Mouse (Mus musculus) midbrain, embryonic 10.5 days (tissue): ENCODE measurements around the gene Acox2. TPM values are rescaled to one million over a fixed set of nuclear protein-coding genes. Genes with fewer than 3 reads are reported as not detected.
A peak's percentile ranks its signal among the peaks of the same experiment; 100 is the strongest.

Source experiments
- DNase-seq: peaks from one replicate; pipeline ENCODE4 v3.0.0-alpha.2; 2017; ENCODE audit warnings: low spot score
- H3K27ac ChIP-seq: fragments of 300-500 bp; sonication (generic); replicated peaks from 2 replicates; pipeline ENCODE4 v1.5.1; 2016; ENCODE audit warnings: mild to moderate bottlenecking
- H3K27me3 ChIP-seq: fragments of 300-500 bp; sonication (generic); 2 replicates; pipeline ENCODE4 v1.6.1; 2016; ENCODE audit warnings: low read depth, mild to moderate bottlenecking; ENCODE audit not compliant: poor library complexity, severe bottlenecking
- H3K36me3 ChIP-seq: fragments of 300-500 bp; sonication (generic); 2 replicates; pipeline ENCODE4 v1.6.1; 2016; ENCODE audit warnings: mild to moderate bottlenecking, moderate library complexity
- H3K4me1 ChIP-seq: fragments of 300-500 bp; sonication (generic); 2 replicates; pipeline ENCODE4 v1.6.1; 2016
- H3K4me3 ChIP-seq: fragments of 300-500 bp; sonication (generic); 2 replicates; pipeline ENCODE4 v1.5.1; 2016; ENCODE audit warnings: mild to moderate bottlenecking, moderate library complexity
- H3K9me3 ChIP-seq: fragments of 300-500 bp; sonication (generic); replicated peaks from 2 replicates; pipeline ENCODE4 v1.6.1; 2016; ENCODE audit warnings: mild to moderate bottlenecking
- WGBS: fragments of 180-500 bp; shearing (Covaris S2); methylation state at CpG from one replicate; pipeline ENCODE4 v1.1.7; 2016; 5-methylcytosine and 5-hydroxymethylcytosine counted together
- polyA plus RNA-seq: library from polyadenylated mRNA; unstranded; fragments of >200 nt; fragmentation: Nextera tagmentation; extraction: Ambion mirVana; gene quantifications from 2 replicates; pipeline ENCODE4 v1.2.1, GENCODE M21; 2016

Acox2 gene
- polyA plus RNA-seq, 1 experiment from 2014 or later: 0.05 TPM

DNA sequence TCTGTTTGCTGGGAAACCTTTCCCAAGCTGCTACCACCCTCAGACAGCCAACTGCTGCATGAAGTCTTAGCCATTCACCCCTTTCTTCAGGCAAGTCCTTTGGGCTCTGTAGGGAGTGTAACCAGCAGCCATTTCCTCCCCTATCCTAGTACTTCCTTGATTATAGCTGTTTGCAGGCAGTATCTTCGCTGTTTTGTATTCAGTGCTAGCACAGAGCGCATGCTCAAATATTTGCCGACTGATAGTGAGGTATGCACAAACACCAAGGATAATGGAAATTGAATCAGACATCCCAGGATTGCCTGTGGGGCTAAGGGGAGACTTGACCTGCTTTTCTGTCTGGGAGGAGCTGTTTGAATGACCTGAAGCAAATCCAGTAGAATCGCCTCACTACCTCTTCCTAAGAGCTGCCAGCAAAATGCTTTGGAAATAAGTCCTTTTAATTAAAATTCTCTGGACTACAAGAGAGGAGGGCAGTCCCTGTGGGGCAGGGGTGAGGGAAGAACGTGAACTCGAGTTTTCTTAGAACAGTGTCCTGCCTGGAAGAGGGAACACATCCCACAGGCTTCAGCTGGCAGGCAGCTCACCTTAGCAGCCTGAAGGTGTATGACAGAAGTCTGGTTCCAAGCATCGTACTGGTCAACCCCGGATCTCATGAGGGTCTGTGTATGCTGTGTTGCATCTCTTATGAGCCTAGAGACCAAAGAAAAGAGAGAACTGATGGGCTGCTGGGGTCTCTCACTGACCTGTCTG, 15.8 kb downstream of the Acox2 start:
- 64% methylated on average over 8 of the region's 8 CpGs for WGBS
- DNase-seq: no peak
- Histone ChIP-seq H3K36me3 (no peaks in the 10 kb centered on the region), H3K9me3 (no peaks in the 10 kb centered on the region), H3K4me1 (peaks cover 16% of the 10 kb centered on the region), H3K27ac (peak overlapping the region; percentile 46), H3K4me3 (no peak overlapping the region), H3K27me3 (no peaks in the 10 kb centered on the region)

DNA sequence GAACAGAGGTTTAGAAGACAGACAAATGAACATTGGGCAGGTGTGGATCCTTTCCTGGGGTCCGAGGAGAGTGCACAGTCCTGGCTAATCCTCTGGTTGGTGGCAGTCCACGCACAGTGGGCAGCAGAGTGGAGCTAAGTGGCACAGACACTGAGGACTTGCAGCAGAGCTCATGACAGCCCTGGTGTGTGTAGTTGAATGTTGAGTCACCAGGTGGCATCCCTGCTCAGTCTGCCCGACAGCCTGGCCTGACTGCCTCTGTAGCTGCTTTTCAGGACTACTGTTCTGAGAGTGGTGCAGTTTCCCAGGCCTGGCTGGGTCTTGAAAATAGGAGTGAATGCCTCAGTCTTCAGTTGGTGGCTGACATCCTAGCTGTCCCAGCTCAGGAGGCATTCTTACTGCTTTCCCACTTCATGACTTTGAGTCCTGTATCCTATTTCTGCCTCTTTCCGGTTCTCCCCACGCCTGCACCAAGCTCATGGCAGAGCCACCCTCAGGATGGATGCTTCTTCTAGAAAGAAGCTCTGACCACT, 16.7 kb downstream of the Acox2 start:
- H3K36me3 ChIP-seq: no peaks in the 10 kb centered on the region
- H3K4me1 ChIP-seq: peaks cover 16% of the 10 kb centered on the region
- peak overlapping the region; percentile 46 for H3K27ac ChIP-seq
- no peaks in the 10 kb centered on the region for H3K27me3 ChIP-seq
- H3K9me3 ChIP-seq: no peaks in the 10 kb centered on the region
- no peak overlapping the region for H3K4me3 ChIP-seq
- 57% methylated on average over 5 of the region's 5 CpGs for WGBS
- DNase-seq: no peak

DNA sequence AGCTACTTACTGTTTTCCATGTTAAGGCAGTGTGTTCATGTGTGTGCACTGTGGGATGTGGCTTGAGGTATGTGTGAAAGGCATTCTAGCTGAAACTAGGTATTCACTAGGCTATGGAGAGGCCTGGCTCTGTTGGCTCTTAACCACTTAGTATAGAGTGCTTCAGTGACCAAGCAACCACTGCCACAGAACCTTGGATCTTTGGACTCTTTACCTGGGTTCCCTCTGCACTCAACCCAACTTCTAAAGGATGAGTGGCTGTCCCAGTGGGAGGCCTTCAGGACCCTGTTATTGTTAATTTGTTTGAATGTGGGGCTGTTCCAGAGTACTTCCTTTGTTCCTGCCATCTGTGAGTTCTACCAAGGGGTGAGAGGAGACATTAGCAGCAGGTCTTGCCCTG, 17.3 kb downstream of the Acox2 start:
- Histone ChIP-seq H3K36me3 (no peaks in the 10 kb centered on the region), H3K4me3 (no peak overlapping the region), H3K27ac (0 out of 2 replicates have a peak overlapping the region, but pooled peaks have one; percentile 46), H3K9me3 (no peaks in the 10 kb centered on the region), H3K4me1 (peaks cover 16% of the 10 kb centered on the region), H3K27me3 (no peaks in the 10 kb centered on the region)
- no peak for DNase-seq

DNA sequence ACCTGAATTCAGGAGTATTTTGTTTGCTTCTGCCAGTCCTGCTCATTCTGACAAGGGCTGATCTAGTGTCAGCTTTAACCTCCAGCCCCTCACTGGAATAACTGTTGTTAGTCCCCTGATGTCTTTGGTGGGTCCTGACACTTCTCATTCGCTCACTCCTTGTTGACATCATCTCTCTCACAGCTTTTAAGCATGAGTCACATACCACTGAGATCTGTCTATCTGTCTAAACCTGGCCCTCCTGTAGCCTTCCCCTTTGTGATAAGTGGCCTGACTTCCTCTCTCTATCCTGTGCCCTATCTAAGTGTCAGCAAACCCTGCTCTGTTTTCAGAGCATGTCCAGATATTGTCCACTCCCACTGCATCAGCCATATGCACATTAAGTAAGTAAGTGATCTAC, 25.9 kb downstream of the Acox2 start:
- H3K4me1 ChIP-seq: no peaks in the 10 kb centered on the region
- H3K36me3 ChIP-seq: no peaks in the 10 kb centered on the region
- no peaks in the 10 kb centered on the region for H3K9me3 ChIP-seq
- no peak for DNase-seq
- no peaks in the 10 kb centered on the region for H3K27me3 ChIP-seq
- WGBS: 78% methylated on average over 1 of the region's 1 CpGs
- no peak overlapping the region for H3K27ac ChIP-seq
- H3K4me3 ChIP-seq: no peak overlapping the region

DNA sequence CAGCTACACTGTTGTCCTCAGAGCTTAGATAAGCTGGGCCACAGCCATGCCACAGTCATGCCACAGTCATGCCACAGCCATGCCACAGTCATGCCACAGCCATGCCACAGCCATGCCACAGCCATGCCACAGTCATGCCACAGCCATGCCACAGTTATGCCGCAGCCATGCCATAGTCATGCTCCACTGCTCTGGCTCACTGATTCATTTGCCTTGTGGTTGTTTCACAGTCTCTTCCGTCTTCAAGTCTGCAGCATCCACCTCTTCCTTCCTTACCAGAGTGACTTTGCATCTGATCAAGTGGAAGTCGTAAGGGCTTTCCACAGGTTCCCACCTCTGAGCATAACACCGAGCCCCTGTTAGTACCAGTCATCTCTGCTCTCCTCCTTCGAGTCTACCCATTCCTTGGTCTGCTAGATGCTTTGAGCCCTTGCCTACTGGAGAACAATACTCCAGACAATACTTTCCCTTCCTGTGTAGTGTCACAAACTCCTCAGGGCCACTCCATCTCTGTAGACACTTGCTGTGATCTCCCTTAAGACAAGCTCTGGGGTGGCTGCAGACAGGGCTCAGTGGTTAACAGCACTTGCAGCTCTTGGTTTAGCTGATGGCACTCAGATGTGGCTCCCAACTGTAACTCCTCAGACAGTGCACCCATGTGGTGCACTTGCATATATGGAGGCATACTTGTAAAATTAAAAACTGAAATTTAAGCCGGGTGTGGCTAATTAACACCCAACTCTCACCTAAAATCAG, 26.8 kb downstream of the Acox2 start:
- Histone ChIP-seq H3K27ac (no peak overlapping the region), H3K36me3 (no peaks in the 10 kb centered on the region), H3K9me3 (no peaks in the 10 kb centered on the region), H3K27me3 (no peaks in the 10 kb centered on the region), H3K4me3 (no peak overlapping the region), H3K4me1 (no peaks in the 10 kb centered on the region)
- no peak for DNase-seq
- WGBS: 90% methylated on average over 6 of the region's 6 CpGs

DNA sequence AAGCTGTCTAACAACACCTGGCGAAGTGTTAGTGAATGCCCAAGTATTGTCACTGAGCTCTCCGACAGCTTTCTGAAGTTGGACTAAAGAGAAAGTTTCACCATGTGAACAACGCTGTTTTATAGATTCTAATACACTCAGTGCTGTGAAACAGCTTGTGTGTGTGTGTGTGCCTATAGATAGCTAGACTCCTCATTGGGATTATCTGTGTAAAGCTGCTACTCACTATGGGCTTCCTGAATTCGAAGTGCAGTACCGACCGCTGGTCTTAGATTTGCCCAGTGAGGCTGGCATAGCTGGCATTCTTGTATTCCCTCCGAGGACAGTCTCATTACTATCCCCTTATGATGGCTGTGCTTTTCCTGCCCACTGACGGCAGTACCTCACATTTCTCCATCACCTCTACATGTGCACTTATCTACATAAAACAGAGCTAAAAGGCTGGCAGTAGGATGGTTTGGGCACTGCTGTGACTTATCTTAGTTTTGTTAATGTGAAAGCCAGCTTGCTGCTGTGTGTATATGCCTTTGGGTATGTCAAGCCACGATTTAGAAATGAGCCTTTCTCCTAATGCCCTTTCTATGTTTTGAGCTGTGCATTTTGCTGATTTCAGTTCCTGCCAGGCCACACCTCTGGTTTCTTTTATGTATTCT, 29.7 kb downstream of the Acox2 start:
- Histone ChIP-seq H3K4me3 (no peak overlapping the region), H3K27ac (no peak overlapping the region), H3K4me1 (no peaks in the 10 kb centered on the region), H3K36me3 (no peaks in the 10 kb centered on the region), H3K27me3 (no peaks in the 10 kb centered on the region), H3K9me3 (no peaks in the 10 kb centered on the region)
- WGBS: 89% methylated on average over 9 of the region's 9 CpGs
- no peak for DNase-seq

DNA sequence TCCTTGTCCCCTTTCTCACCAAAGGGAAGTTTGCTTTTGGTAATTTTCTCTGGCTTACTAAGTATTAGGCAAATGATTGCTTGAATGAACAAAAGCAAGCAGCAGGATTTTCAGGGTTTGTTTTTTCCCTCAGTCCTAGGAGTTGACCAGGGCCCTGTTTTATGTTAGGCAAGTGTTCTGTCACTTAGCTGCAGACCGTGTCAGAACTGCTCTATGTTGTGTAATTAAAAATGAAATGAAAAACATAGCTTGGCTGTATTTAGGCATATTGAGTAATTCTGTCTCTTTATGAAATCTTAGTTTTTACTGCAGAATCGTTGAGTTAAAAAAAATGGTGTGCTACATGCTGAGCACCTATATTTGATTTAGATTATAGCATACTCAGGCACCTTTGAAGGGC, 34.3 kb downstream of the Acox2 start:
- Histone ChIP-seq H3K36me3 (peaks cover 9% of the 10 kb centered on the region), H3K27ac (no peak overlapping the region), H3K9me3 (no peaks in the 10 kb centered on the region), H3K4me1 (peaks cover 3% of the 10 kb centered on the region), H3K4me3 (no peak overlapping the region), H3K27me3 (peaks cover 3% of the 10 kb centered on the region; the same call in 1 of the 2 replicates)
- WGBS: 80% methylated on average over 2 of the region's 2 CpGs
- DNase-seq: no peak

DNA sequence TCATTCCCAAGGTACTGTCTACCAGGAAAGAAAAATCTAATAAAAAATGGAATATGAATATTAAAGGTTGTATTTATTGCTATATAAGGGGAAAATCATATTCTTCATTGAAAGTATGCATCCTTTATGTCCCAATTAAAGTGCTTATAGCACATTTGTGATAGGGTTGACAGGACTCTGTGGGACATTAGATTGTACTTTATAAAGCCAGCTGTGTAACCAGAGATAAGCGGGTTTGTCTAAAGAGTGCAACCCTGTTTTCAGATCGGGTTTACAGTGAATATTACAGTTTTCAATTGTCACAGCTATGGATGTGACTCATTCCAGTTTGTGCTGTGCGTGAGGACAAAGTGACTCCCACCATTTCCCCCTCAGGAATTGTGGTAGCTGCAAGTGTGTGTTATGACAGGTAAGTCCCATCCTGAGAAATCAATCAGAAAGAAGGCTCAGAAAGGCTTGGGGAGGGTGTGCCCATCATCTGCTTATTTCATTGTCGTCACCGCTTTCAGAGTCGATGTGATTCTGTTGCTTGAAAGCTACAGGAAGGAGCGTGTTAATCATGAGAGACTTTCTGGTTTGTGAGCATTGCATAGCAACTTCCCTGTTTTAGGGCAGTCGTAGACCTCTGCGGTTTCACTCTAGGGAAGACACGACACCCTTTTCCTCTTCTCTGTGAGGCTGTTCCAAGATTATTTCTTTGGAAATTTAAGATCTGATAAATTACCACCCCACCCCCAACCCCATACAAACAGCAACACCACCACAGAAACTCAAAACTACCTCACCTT, 35.5 kb downstream of the Acox2 start:
- Histone ChIP-seq H3K4me3 (no peak overlapping the region), H3K9me3 (no peaks in the 10 kb centered on the region), H3K4me1 (peaks cover 14% of the 10 kb centered on the region), H3K27me3 (peaks cover 5% of the 10 kb centered on the region; the same call in 1 of the 2 replicates), H3K27ac (no peak overlapping the region), H3K36me3 (peaks cover 9% of the 10 kb centered on the region)
- WGBS: 93% methylated on average over 10 of the region's 10 CpGs
- no peak for DNase-seq

DNA sequence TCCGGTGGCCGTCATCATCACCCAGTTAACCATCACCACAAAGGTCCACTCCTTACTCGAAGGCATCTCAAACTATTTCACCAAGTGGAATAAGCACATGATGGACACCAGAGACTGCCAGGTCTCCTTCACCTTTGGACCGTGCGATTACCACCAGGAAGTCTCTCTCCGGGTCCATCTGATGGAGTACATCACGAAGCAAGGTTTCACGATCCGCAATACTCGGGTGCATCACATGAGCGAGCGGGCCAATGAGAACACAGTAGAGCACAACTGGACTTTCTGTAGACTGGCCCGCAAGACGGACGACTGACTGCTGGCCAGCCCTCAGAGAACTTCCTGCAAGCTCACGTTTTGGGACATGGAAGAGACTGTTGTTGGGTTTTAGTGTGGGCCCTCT, 36.6 kb downstream of the Acox2 start:
- H3K27me3 ChIP-seq: peaks cover 17% of the 10 kb centered on the region
- no peak for DNase-seq
- H3K4me1 ChIP-seq: peaks cover 25% of the 10 kb centered on the region
- H3K27ac ChIP-seq: no peak overlapping the region
- no peaks in the 10 kb centered on the region for H3K9me3 ChIP-seq
- H3K36me3 ChIP-seq: peaks cover 9% of the 10 kb centered on the region
- WGBS: 95% methylated on average over 16 of the region's 16 CpGs
- H3K4me3 ChIP-seq: no peak overlapping the region

DNA sequence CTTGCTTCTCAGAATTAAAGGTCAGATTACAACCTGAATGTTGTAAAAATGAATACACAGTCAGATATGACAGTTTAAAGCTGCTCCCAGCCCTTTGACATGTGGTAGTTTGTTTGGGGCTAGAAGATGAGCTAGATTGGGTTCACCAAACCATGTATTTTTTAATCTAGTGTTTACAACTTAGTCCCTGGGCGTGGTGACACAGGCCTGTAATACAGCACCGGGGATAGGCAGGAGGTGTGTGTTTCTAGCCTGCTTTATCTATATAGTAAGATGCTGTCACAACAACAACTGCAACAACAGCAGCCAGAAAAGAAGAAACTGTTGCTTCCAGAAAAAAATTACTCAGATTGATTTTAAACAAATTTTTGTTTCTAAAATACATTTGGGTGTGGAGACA, 38.2 kb downstream of the Acox2 start:
- Histone ChIP-seq H3K36me3 (peaks cover 9% of the 10 kb centered on the region), H3K27me3 (peaks cover 33% of the 10 kb centered on the region), H3K9me3 (no peaks in the 10 kb centered on the region), H3K4me3 (no peak overlapping the region), H3K27ac (no peak overlapping the region), H3K4me1 (peaks cover 27% of the 10 kb centered on the region)
- 95% methylated on average over 2 of the region's 2 CpGs for WGBS
- DNase-seq: no peak

DNA sequence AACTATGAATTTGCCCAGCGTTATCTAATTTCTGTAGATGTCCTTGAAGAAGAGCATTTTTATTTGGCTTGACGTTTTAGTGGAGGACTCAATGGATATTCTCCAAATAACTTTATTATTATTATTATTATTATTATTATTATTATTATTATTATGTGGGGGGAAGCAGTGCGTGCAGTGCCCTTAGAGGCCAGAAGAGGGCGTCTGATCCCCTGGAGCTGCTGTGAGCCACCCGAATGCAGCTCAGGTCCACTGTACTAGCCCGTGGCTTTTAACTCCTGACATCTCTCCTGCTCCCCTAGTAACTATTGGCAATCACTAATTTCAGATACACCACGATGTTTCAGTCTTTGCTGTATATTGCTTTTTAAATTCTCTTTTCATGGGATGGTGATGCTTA, 38.8 kb downstream of the Acox2 start:
- DNase-seq: no peak
- 63% methylated on average over 7 of the region's 7 CpGs for WGBS
- Histone ChIP-seq H3K27ac (no peak overlapping the region), H3K4me3 (no peak overlapping the region), H3K27me3 (peaks cover 39% of the 10 kb centered on the region), H3K9me3 (no peaks in the 10 kb centered on the region), H3K4me1 (peaks cover 33% of the 10 kb centered on the region), H3K36me3 (peaks cover 9% of the 10 kb centered on the region)

DNA sequence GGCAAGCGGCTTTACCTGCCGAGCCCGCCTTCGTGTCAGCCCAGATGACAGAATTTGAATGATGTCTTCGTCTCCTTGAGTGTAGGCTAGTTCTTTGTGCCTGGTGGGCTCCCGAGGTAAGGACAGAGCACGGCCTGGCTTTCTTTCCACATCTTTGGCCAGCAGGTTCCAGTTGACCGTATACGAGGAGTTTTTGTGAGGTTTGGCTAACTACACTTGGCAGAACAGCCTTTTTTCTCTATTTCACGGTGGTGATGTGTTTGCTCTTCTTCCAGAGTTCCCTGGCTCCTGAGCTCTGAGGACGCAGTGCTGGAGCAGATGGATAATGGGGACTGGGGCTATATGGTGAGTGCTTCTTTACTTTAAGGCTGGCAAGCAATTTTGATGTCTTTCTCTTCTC, 39.3 kb downstream of the Acox2 start:
- WGBS: 39% methylated on average over 11 of the region's 11 CpGs
- Histone ChIP-seq H3K4me1 (peaks cover 38% of the 10 kb centered on the region), H3K36me3 (peaks cover 9% of the 10 kb centered on the region), H3K9me3 (no peaks in the 10 kb centered on the region), H3K27me3 (peaks cover 44% of the 10 kb centered on the region), H3K27ac (no peak overlapping the region), H3K4me3 (no peak overlapping the region)
- DNase-seq: no peak
